Mouse (Mus musculus) skeletal muscle tissue, adult 2 months (tissue): Measurements from ENCODE around the gene Hsd17b1.

Source experiments
- DNase-seq: peaks from one replicate; pipeline ENCODE4 v3.0.0-alpha.2; 2012; ENCODE audit warnings: low read depth, low spot score

The Hsd17b1 gene

DNA sequence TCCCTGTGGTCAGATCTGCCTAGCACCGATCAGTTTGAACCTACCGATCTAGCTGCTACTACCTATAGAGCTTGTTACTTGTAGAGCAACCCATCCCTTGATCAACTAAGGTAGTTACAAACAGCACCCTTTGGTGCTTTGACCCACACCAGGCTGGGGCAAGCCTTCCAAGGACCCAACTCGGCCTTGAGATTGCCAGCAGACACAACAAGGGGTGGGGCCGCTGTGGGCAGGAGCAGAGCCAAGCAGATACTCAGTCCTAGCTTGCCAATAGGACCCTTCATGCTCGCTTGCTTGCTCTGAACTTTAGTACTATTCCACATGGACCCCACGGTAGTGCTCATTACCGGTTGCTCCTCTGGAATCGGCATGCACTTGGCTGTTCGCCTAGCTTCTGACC is at the start of gene Hsd17b1:
Gene Hsd17b1 (plus strand): TSS at position 291 of the 400 bp plus-strand sequence.
- no peak for DNase-seq

DNA sequence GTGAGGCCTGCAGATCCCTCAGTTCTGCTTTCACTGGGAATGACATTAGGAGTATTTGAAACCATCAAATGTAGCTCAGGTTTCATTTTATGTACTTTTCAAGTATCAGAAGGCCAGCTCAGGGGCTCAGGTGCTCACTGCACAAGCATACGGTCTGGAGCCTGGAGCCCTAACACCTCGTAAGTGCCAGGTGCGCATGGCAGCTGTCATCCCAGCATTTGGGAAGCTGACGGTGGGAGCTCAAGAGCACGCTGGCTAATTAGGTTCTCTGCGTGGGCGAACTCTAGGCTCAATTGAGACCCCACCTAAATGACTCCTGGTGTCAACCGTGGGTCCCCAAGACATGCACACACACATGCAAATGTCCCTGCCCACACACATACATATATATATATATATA is 48.9 kb upstream of the Hsd17b1 start:
- DNase-seq: no peak

DNA sequence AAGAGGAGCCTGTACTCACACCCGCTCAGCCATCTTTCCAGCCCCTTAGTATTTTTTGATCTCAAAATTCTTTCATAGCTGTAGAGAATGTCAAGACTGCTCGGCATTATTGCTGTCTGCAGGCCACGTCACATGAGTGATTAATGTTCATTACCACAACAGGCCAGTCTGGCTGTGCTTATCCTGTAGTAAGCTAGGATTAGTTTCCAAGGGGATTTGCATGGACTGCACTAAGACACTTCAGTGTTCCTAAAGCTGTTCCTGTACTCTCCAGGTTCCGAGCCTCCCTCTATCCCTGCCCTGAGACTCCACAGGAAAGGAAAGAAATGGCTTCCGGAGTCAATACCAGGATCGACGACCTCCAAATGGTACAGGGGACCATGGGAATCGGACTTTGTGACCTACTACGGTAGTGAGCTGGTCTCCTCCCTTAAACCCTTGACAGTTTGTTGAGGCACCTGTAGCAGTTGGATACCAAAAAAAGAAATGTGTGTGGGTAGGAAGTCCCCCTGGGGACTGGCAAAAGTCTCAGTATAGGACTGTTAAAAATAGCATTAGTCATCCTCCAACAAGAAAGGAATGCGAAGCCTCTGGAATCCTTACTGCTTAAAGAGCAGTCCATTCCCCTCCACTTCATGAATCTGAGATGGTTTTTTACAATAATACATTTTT is 47.9 kb upstream of the Hsd17b1 start:
- no peak for DNase-seq

GRCm38 (mm10) chr11:101030808-101031156 is 47.4 kb upstream of the Hsd17b1 start:
- DNase-seq: no peak

GRCm38 (mm10) chr11:101031470-101031869 is 46.7 kb upstream of the Hsd17b1 start:
- no peak for DNase-seq

DNA sequence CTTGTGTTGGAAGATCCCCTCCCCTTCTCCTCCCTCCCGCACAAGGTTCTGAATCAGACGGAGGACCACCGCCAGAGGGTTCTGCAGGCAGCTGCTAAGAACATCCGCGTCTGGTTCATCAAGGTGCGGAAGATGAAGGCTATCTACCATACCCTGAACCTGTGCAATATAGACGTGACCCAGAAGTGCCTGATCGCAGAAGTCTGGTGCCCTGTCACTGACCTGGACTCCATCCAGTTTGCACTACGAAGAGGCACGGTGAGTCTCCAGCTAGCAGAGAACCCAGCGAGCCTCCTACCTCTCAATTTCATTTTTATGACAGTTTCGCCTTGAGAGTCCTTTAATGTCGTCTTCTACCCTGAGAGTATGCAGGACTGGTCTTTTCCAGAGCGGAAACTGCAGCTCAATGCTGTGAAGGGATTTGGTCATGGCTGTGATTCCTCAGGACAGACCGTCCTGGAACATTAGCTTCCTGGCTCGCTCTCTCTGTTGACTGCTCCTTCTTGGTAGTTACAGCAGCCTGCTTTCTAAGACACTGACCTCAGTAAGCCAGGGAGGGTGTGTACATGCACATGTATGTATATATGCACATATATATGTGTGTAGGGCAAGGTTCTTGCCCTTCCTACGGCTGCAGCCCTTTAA is 44.2 kb upstream of the Hsd17b1 start:
- DNase-seq: no peak

DNA sequence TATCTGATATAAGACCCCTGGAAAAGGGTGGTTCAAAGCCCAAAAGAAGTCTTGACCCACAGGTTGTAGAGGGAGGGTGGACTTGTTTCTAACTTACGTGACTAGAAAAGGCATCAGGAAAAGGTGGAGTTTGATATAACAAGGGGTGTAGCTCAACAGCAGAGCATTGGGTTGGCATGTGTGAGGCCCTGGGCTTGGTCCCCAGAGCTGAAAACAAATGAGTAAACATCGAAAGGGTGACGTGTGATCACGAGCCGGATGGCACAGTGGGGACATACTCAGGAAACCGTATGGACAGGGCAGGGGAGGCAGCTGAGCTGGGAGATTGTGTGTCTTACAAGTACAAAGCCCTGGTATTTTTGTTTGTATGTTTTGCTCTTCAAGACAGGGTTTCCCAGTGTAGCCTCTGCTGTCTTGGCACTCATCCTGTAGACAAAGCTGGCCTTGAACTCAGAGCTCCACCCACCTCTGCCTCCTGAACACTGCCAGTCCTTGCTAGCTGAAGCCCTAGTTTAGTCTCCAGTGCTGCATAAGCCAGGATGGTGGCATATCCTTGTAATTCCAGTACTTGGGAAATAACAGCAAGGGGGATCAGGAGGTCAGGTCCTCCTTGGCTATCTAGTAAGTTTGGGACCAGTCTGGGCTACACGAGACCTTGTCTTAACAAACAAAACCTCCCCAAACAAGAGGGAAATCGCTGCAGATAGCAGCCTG is 43.4 kb upstream of the Hsd17b1 start:
- DNase-seq: no peak

DNA sequence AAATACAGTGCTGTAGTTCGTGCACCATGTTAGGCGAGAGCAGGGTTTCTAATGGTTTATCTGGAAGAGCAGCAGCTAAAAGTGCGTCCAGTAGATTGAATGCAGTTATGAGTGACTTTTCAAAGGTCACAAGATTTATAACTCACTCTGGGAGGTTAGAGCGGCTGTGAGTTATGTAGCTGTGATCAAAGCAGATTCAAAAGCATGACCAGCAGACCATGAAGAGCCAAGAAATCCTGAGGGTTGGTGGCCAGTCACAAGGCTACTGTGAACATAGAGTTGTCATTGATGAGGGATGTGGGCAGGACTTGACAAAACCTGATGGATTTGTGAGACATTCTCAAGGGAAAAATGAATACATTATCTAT is 42.9 kb upstream of the Hsd17b1 start:
- no peak for DNase-seq

GRCm38 (mm10) chr11:101037795-101038194 is 40.4 kb upstream of the Hsd17b1 start:
- DNase-seq: no peak

GRCm38 (mm10) chr11:101045826-101046225 is 32.4 kb upstream of the Hsd17b1 start:
- no peak for DNase-seq

- DNase-seq: no peak
Observed at GRCm38 (mm10) chr11:101046440-101046839, 31.8 kb upstream of the Hsd17b1 start.

DNA sequence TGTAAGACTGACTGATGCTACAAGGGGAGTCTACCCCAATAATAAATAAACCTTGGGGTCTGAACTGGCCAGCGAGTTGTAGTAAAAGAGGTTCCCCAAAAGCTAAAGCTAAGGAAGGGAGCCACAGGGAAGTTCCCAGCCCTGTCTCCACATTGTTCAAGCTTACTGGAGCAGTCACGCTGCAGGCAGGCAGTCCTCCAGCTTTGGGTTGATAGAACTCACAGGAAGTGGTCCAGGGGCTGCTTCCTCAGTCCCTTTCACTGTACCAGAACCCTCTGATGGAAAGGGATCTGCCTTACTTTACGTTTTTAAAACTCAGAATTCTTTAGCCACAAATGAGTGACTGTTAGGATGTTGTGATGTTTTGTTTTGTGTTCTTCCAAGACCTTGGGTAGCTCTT is 30.7 kb upstream of the Hsd17b1 start:
- DNase-seq: no peak

GRCm38 (mm10) chr11:101050359-101050758 is 27.9 kb upstream of the Hsd17b1 start:
- DNase-seq: no peak

GRCm38 (mm10) chr11:101051051-101051493 is 27.1 kb upstream of the Hsd17b1 start:
- DNase-seq: no peak

DNA sequence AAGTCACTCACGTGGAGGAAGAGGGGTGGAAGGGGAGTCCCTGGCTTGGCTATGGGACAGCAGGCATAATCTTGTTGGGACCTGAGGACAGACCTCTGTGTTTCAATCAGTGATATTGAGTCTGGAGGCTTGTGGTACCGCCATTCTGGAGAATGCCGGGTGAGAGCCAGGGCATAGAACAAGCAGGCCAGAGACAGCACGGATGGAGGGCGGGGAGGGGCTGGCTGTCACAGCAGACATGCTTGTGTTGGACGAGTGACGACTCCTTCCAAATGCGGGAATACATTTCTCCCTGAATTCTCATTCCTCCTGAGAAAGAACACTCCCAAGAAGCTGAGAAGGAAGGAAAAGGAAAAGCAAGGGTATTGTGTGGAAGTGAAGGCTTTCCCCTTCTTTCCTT is 26.6 kb upstream of the Hsd17b1 start:
- no peak for DNase-seq

- peak; percentile 81 for DNase-seq
Observed at GRCm38 (mm10) chr11:101052751-101053473, 25.3 kb upstream of the Hsd17b1 start.

DNA sequence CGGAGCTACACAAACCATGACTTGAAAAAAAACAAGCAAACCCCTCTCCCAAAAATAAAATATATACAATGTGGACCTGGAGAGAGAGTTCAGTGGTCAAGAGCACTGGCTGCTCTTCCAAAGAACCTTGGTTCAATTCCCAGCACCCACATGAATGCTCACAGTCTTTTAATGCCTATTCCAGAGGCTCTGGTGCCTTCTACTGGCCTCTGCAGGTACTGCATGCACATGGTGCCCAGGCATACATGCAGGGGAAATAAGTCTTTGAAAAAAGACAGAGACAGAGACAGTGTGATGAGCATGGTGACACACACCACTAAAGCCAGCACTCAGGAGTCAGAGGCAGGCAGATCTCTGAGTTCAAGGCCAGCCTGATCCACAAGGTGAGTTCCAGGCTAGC is 24.2 kb upstream of the Hsd17b1 start:
- no peak for DNase-seq

DNA sequence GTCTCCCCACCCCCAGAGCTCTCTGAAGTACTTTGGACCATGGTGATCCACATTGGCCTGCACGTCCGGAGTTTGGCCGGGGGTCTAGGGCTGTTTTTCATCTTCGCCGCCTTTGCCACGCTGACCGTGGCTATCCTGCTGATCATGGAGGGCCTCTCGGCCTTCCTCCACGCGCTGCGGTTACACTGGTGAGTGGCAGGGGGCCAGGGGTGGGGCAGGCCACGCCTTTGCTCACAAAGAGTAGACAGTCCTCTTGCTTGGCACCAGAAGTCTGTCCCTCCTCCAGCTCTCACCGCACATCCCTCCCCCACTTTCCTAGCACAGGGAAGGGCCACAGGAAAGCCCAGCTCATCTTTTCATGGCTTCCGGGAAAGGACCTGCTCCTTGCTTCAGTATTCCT is 22.8 kb upstream of the Hsd17b1 start:
- DNase-seq: no peak

- DNase-seq: peak; percentile 63
Observed at GRCm38 (mm10) chr11:101056885-101057284, 21.3 kb upstream of the Hsd17b1 start.

GRCm38 (mm10) chr11:101057860-101058259 is 20.4 kb upstream of the Hsd17b1 start:
- DNase-seq: peak; percentile 84

DNA sequence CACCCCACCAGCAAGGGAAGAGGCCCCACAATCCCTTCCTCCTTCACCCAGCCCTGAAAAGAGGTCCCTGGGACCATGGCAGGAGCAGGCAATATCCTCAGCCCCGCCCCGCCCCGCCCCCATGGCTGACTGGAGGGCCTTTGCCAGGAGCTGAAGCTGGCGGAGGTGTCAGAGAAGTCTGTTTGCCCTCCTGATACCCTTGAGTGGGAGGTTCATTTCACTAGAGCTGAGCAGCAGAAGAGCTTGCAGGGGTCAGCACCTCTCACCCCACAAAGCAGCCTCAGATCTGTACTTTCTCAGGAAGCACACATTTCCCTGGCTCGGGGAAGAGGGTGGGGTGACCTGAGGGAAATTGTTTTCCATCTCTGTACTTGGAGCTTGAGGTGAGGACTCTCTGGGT is 19.5 kb upstream of the Hsd17b1 start:
- DNase-seq: no peak

DNA sequence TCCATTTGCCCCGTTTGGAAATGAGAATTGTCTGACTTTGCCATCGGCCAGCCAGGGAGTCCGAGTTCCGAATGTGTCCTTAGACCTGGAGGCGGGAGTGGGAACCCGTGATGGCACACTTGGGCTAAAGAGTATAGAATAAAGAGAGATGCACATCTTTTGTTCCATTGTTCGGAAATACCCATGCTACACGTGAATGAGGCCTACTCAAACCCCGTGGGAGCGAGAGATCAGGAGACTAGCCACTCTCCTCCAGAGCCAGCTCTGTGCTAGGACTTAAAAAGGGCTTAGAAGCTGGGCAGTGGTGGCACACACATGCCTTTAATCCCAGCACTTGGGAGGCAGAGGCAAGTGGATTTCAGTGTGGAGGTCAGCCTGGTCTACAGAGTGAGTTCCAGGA is 18.7 kb upstream of the Hsd17b1 start:
- DNase-seq: no peak
